Mouse (Mus musculus) thymus, postnatal 25 days (tissue): Measurements from ENCODE around the gene Scd1.
"Not testable (repeated sequence)": the region's sequence is repeated elsewhere in the genome, so short reads cannot be mapped to it uniquely, and the experiment has no call there.

Source experiments
- DNase-seq: peaks from one replicate; pipeline ENCODE4 v3.0.0; 2022

Gene Scd1

GRCm38 (mm10) chr19:44396742-44397141 is 10.9 kb downstream of the Scd1 start:
- no peak for DNase-seq

DNA sequence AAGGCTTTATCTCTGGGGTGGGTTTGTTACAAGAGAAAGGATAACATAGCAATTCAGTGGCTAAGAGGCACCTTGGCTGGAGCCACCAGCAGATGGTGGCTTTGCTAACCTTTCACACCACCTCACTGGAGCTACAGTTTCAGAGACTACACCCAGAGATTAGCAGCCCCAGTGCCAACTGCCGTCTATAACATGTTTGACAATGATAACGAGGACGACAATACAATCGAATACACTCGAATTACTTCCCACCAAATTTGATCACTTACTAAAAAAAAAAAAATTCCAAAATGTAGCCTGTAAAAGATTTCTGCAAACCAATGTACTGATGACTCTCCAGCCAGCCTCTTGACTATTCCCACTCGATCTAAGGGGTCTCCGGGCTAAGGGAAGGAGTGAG is 12.7 kb downstream of the Scd1 start:
- no peak for DNase-seq

GRCm38 (mm10) chr19:44393962-44394422 is 13.7 kb downstream of the Scd1 start:
- no peak for DNase-seq

DNA sequence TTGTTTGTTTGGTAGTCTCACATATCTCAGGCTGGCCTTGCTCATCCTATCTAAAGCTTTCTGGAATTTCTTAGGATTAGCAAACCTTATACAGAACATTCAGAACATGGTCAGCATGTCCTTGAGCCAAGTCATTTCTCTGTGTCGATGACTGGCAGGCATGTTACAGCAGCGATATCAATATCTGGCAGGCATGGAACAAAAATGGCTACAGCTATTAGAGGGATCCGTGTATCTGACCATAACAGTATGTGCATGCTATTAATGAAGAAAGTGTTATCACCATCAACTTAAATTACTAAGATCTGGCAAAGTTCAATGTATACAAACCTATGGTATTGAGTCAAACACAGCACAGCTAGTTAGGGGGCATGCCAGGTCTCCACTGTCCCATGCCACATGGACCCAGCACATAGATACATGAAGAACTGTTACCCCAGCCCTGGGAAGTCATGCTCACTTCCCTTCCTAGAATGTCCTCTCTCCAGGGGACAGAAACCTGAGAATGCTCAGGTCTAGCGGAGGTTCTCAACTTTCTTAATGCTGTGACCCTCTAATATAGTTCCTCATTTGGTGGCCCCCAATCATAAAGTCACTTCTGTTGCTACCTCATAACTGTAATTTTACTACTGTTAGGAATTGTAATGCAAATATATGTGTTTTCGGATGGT is 15.2 kb downstream of the Scd1 start:
- DNase-seq: no peak

GRCm38 (mm10) chr19:44391856-44392255 is 15.8 kb downstream of the Scd1 start:
- no peak for DNase-seq

DNA sequence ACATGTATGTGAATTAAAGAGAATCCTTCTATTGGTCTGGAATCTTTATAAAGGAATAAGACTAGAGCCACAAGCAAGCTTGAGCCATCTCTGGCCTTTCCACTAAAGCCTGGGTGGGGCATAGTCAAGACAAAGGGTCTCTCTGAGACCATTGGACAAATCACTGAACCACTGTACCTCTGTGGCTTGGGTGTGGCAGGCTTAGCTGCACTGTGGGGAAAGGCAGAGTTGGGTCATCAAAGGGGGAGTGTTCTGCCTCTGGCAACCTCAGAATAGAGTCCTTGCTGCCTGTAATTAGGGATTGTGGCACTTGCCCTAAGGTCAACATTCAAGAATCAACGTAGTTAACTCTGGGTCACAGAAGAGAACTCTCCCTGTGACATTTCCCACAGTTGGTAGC is 18.2 kb downstream of the Scd1 start:
- DNase-seq: no peak

DNA sequence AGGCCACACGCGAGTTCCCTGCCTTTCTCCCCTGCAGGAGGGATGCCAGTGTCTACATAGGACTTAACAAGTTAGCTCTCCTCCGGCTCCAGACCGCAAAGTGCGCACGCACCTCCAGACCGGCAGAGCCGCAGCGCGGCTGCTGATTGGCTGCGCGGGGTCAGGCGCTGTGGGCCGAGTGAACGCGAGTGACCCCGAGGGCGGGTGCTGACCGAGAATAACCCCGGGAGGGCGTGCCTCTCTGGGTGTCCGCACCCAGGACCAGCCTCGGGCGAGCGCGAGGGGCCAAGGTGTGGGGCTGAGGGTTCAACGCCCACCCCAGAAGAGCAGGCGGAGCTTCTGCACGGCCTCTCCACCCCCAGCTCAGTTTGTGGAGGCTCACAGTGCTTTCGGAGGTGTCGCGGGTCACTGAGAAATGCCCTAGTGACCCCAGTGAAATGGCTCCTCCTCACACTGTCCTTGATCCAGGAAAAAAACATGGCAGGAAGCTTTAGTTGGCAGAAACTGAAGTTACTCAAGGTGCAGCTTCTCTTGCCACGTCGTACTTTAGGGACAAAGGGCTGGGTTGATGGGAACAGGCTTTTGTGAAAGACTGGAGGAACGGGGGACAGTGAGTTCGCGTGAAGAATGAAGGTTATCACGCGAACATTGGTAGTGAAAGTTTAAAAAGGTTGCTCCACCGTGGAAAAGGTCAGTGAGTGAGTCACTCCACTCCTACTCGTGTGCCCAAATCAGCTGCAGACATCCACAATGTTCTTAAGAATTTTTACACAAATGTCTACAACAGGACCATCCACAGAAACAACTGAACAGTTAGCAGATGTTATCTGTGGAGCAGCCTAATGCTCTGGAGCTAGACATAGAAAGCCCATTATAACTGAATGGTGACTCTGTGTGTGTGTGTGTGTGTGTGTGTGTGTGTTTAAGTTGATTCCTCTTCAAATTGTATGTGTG is 18.9 kb downstream of the Scd1 start:
- DNase-seq: peak; percentile 95

DNA sequence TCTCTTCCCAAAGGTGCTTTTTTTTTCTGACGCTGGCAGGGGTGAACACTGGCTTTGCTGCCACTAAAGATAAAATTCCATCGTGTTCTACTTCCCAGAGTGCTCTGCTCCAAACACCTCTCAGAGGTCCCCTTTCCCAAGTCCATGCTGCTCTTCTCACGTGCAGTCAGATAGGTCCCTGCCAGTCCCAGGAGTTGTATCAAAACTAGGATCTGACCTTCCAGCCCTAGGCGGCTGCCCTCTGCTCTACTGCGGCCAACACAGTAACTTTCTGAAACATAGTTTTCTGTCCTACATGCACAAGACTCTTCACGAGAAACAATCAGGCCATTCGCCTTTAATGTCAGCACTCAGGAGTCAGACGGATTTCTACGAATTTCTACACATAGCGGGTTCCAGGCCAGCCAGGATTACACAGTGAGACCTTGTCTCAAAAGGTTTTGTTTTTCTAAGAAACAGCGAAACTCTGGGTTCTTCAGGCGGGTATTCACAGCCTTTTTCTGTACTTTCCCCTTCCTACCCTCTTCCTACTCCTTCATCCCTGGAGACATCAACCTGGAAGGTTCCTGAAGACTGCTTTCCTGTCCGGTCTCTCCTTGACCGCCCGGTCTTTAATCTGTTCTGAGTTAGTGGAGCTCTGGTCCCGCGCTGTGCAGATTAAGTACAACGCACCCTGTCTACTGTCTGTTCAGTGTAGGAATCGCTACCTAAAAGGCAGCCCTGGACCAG is 19.8 kb downstream of the Scd1 start:
- DNase-seq: peak; percentile 11

GRCm38 (mm10) chr19:44387089-44387671 is 20.5 kb downstream of the Scd1 start:
- DNase-seq: no peak

- no peak for DNase-seq
Observed at GRCm38 (mm10) chr19:44385887-44386498, 21.7 kb downstream of the Scd1 start.

DNA sequence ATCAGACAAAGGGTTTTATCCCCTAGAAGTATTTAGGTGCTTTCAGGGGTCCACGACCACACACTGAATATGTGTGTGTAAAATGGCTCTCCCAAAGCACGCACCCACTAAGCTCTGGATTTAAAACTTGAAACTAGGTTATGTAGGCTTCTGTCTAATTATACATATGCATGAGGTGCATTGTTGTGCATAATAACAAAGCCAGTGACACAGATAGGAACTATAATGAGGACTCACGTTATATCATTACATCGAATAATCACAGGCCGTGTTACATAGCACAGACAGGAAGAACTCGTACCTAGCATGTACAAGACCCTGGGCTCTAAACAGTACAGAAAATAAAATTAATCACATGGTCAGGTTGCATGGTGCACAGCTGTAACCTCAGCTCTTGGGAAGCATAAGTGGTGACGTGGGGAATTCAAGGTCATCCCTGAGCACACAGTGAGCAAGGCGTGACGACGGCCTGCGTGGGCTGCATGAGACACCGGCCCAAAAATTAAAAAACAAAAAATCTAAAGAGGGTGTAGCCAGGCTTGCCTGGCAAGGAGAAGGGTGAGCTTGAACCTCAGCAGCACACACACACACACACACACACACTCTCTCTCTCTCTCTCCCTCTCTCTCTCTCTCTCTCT is 24.9 kb downstream of the Scd1 start:
- no peak for DNase-seq

GRCm38 (mm10) chr19:44380065-44380464 is 27.6 kb downstream of the Scd1 start:
- DNase-seq: no peak

GRCm38 (mm10) chr19:44379090-44379489 is 28.6 kb downstream of the Scd1 start:
- no peak for DNase-seq

DNA sequence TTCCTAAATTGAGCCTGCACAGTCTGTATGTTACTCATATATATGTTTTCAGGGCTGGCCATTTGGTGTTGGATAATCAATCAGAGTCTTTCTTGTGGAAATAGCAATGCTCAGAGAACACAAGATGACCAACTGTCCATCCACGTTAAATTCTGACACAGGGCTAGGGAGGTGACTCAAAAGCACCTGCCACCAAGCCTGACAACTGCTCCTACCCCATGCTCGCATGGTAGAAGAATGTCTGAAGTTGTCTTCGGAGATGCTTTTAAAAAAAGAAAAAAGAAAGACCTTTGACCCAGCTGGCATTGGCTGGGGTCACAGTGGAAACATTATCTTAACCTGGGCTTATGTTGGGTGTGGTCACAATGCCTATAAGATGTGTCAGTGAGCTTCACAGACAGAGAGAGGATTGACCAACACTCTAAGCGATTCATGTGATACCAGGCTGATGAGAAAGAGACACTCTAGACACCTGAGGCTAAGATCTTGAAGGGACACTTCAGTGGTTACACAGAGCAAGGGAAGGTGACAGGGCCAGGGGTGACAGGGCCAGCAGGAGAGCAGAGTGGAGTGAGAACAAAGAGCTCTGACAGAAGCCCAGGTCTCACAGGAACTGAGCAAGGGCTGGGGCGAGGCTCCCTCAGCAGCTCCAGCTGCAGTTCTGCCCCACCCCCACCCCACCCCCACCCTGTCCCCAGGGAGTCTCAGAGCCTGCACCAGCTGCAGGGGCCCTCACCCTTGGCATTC is 29.9 kb downstream of the Scd1 start:
- peak; percentile 36 for DNase-seq

- no peak for DNase-seq
Observed at GRCm38 (mm10) chr19:44376511-44376951, 31.1 kb downstream of the Scd1 start.

DNA sequence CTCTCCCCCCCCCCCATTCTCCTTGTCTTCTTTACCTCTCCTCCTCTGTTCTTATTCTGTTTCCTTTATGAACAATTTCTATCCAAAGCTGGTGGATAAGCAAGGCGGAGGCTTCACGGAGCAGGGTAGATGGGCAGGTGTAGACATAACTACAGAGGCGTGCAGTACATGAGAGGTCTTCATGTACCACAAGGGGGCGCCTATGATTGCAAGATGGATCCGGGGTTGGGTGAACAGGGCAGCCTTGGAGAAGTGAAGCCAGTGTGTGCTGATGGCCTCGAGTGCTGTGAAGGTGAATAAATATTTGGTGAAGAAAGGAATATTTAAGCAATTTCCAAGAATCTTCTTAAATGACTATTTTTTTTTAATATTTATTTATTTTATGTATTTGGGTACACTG is 34.7 kb downstream of the Scd1 start:
- peak; percentile 83 for DNase-seq

DNA sequence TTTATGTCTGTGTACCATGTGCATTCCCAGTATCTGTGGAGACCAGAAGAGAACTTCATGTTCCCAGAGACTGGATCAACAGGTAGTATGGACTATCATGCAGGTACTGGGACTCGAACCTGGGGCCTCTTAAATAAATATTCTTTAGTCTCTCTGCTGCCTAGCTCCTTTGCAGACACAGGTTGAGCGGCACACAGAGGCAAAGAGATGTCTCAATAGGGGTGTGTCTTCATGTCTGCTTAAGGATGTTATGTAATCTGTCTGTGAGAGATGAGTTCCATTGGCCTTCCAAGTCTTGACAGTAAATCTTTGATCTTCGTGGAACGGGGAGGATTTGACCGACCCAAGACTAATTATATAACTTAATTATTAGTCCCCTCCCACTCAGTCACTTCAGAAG is 37.4 kb downstream of the Scd1 start:
- DNase-seq: no peak

- no peak for DNase-seq
Observed at GRCm38 (mm10) chr19:44369371-44369770, 38.3 kb downstream of the Scd1 start.

GRCm38 (mm10) chr19:44367076-44367475 is 40.6 kb downstream of the Scd1 start:
- DNase-seq: not testable (repeated sequence)

DNA sequence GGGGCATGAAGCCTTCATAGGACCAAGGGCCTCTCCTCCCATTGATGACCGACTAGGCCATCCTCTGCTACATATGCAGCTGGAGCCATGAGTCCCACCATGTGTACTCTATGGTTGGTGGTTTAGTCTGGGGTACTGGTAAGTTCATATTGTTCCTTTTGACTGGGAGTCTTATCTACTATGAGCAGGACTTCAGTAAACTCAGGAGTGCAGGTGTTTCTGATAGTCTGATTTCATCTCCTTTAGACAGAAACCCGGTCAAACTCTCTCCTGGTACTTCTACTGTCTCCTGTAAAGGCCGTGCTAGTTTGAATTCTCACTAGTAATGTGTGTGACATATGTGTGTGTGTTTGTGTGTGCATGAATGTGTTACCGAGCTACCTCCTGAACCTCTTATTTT is 41.9 kb downstream of the Scd1 start:
- DNase-seq: no peak

DNA sequence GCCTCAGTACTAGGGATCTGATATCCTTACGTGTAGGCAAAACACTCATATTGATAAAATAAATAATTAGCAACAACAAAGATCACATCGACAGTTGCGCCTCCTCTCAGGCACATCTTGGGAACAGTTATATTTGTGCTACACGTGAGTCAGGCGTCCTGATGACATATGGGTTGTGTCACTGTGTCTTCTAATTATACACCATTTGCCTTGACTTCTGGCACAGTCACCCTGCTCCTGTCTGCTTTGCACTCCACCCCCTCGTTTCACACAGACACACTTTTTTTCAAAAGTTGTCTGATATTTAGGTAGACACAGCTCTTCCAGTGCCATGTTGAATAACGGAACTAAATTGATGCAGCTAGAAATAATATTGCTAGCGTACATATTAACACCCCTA is 43.6 kb downstream of the Scd1 start:
- no peak for DNase-seq
